Mouse (Mus musculus) cerebellum, adult 2 months (tissue): ENCODE measurements around the gene Spred2.

Experiments used
- CTCF ChIP-seq: fragments of 200-500 bp; IDR thresholded peaks from 2 replicates; pipeline ENCODE4 v1.5.1; 2011; ENCODE audit warnings: low read depth, mild to moderate bottlenecking, control low read depth, low read length, moderate library complexity, borderline replicate concordance; ENCODE audit not compliant: insufficient read depth
- POLR2A ChIP-seq: fragments of 200-500 bp; IDR thresholded peaks from 2 replicates; pipeline ENCODE4 v1.6.1; 2011; ENCODE audit warnings: low read length, control low read depth, borderline replicate concordance; ENCODE audit not compliant: insufficient read depth

- TF ChIP-seq CTCF = no peak
- TF ChIP-seq POLR2A = no peak
These were observed 83.5 kb downstream of the Spred2 start for GRCm38 (mm10) chr11:20007701-20008100.
